Mouse (Mus musculus) spleen, postnatal 36 days (tissue): ENCODE data around the gene Nr1h4.
"Not testable (repeated sequence)": the region's sequence is repeated elsewhere in the genome, so short reads cannot be mapped to it uniquely, and the experiment has no call there.

ENCODE experiments used
- DNase-seq, 2 experiments: peaks; one replicate each; pipeline ENCODE4 v3.0.0; 2022; ENCODE audit warnings: low spot score in 2 of 2, mixed read lengths in 1 of 2

Gene Nr1h4

GRCm38 (mm10) chr10:89532929-89533727, at the start of gene Nr1h4:
Nr1h4 (minus strand) TSS chr10:89533585.
- DNase-seq: no peak

GRCm38 (mm10) chr10:89578801-89579200, 45.4 kb upstream of the Nr1h4 start:
- no peak for DNase-seq

- DNase-seq: no peak
Measured at GRCm38 (mm10) chr10:89577666-89578065, 44.3 kb upstream of the Nr1h4 start.

- no peak for DNase-seq
Measured at GRCm38 (mm10) chr10:89573421-89573820, 40.0 kb upstream of the Nr1h4 start.

GRCm38 (mm10) chr10:89572946-89573345, 39.6 kb upstream of the Nr1h4 start:
- DNase-seq: no peak

- no peak for DNase-seq
Measured at GRCm38 (mm10) chr10:89567391-89567790, 34.0 kb upstream of the Nr1h4 start.

GRCm38 (mm10) chr10:89565301-89566022, 32.1 kb upstream of the Nr1h4 start:
- DNase-seq: no peak

- DNase-seq: no peak
Measured at GRCm38 (mm10) chr10:89562113-89562512, 28.7 kb upstream of the Nr1h4 start.

- no peak for DNase-seq
Measured at GRCm38 (mm10) chr10:89559351-89559750, 26.0 kb upstream of the Nr1h4 start.

GRCm38 (mm10) chr10:89554885-89555284, 21.5 kb upstream of the Nr1h4 start:
- DNase-seq: not testable (repeated sequence)

GRCm38 (mm10) chr10:89553855-89554254, 20.5 kb upstream of the Nr1h4 start:
- not testable (repeated sequence) for DNase-seq

GRCm38 (mm10) chr10:89553015-89553414, 19.6 kb upstream of the Nr1h4 start:
- no peak for DNase-seq

- DNase-seq: no peak
Measured at GRCm38 (mm10) chr10:89551657-89552056, 18.3 kb upstream of the Nr1h4 start.

GRCm38 (mm10) chr10:89548028-89548427, 14.6 kb upstream of the Nr1h4 start:
- DNase-seq: no peak

GRCm38 (mm10) chr10:89546989-89547388, 13.6 kb upstream of the Nr1h4 start:
- DNase-seq: no peak

GRCm38 (mm10) chr10:89543867-89544266, 10.5 kb upstream of the Nr1h4 start:
- DNase-seq: no peak

- no peak for DNase-seq
Measured at GRCm38 (mm10) chr10:89542321-89542720, 8.9 kb upstream of the Nr1h4 start.

- DNase-seq: no peak
Measured at GRCm38 (mm10) chr10:89532451-89532850, 934 bp downstream of the Nr1h4 start.

- DNase-seq: no peak
Measured at GRCm38 (mm10) chr10:89531976-89532375, 1.4 kb downstream of the Nr1h4 start.

- no peak for DNase-seq
Measured at GRCm38 (mm10) chr10:89531194-89531634, 2.2 kb downstream of the Nr1h4 start.

- DNase-seq: no peak
Measured at GRCm38 (mm10) chr10:89527054-89527453, 6.3 kb downstream of the Nr1h4 start.

- DNase-seq: no peak
Measured at GRCm38 (mm10) chr10:89525823-89526222, 7.6 kb downstream of the Nr1h4 start.

GRCm38 (mm10) chr10:89522481-89522880, 10.9 kb downstream of the Nr1h4 start:
- DNase-seq: no peak
